Mouse (Mus musculus) lung, postnatal 0 days (tissue): Measurements from ENCODE around the gene 4933428M09Rik. TPM values are rescaled to one million over a fixed set of nuclear protein-coding genes. Genes with fewer than 3 reads are reported as not detected.
"Not testable (repeated sequence)": the region's sequence is repeated elsewhere in the genome, so short reads cannot be mapped to it uniquely, and the experiment has no call there.

ENCODE experiments used
- ATAC-seq: fragments of 200-750 bp; cut with Nextera tagmentation; 2 replicates; pipeline ENCODE4 v1.8.0; 2017; ENCODE audit warnings: moderate library complexity
- DNase-seq: peaks from one replicate; pipeline ENCODE4 v3.0.0-alpha.2; 2016; ENCODE audit warnings: low spot score
- H3K27ac ChIP-seq: fragments of 300-500 bp; sonication (generic); 2 replicates; pipeline ENCODE4 v1.5.1; 2014; ENCODE audit warnings: antibody characterized with exemption, mild to moderate bottlenecking, low read length, mixed read lengths
- H3K27me3 ChIP-seq: fragments of 300-500 bp; sonication (generic); replicated peaks from 2 replicates; pipeline ENCODE4 v1.6.1; 2014; ENCODE audit warnings: low read length, mixed read lengths; ENCODE audit not compliant: insufficient read depth
- H3K36me3 ChIP-seq: fragments of 300-500 bp; sonication (generic); 2 replicates; pipeline ENCODE4 v1.6.1; 2014; ENCODE audit warnings: low read length, mixed read lengths; ENCODE audit not compliant: insufficient read depth
- H3K4me1 ChIP-seq: fragments of 300-500 bp; sonication (generic); 2 replicates; pipeline ENCODE4 v1.6.1; 2014; ENCODE audit warnings: antibody characterized with exemption, low read depth, low read length, mixed read lengths; ENCODE audit not compliant: insufficient read depth
- H3K4me2 ChIP-seq: fragments of 300-500 bp; sonication (generic); replicated peaks from 2 replicates; pipeline ENCODE4 v1.6.1; 2014; ENCODE audit warnings: low read depth, mild to moderate bottlenecking, low read length, moderate library complexity, mixed read lengths
- H3K4me3 ChIP-seq: fragments of 300-500 bp; sonication (generic); 2 replicates; pipeline ENCODE4 v1.5.1; 2014; ENCODE audit warnings: low read depth, low read length
- H3K9ac ChIP-seq: fragments of 300-500 bp; sonication (generic); replicated peaks from 2 replicates; pipeline ENCODE4 v1.6.1; 2014; ENCODE audit warnings: low read depth, mild to moderate bottlenecking
- H3K9me3 ChIP-seq: fragments of 300-500 bp; sonication (generic); 2 replicates; pipeline ENCODE4 v1.6.1; 2016; ENCODE audit warnings: low read length, mixed read lengths
- CTCF ChIP-seq: IDR thresholded peaks from 2 replicates; pipeline ENCODE4 v1.5.1; 2016; ENCODE audit warnings: antibody characterized with exemption, mild to moderate bottlenecking
- EP300 ChIP-seq: IDR thresholded peaks from 2 replicates; pipeline ENCODE4 v1.6.1; 2016; ENCODE audit warnings: antibody characterized with exemption, mild to moderate bottlenecking, control low read depth
- WGBS: fragments of 180-500 bp; shearing (Covaris S2); extraction: QIAGEN DNeasy Blood & Tissue Kit; methylation state at CpG from one replicate; pipeline ENCODE4 v1.1.7; 2014; 5-methylcytosine and 5-hydroxymethylcytosine counted together
- polyA plus RNA-seq: library from polyadenylated mRNA; unstranded; fragments of >200 nt; fragmentation: Nextera tagmentation; extraction: Ambion mirVana; gene quantifications from 2 replicates; pipeline ENCODE4 v1.2.1, GENCODE M21; 2015

4933428M09Rik gene
- 0.13 TPM in 1 of 2 replicates, not detected in the other for polyA plus RNA-seq

- DNase-seq (no peak), ATAC-seq (no peak)
- no peaks in the 10 kb centered on the region for H3K36me3 ChIP-seq
- no peak for TF ChIP-seq EP300
- TF ChIP-seq CTCF = no peak
- 89% methylated on average over 8 of the region's 8 CpGs for WGBS
- no peak within 1 kb of the TSS for H3K4me3 ChIP-seq
- no peak within 1 kb of the TSS for H3K4me2 ChIP-seq
- H3K27me3 ChIP-seq = no peaks in the 10 kb centered on the region
- H3K9me3 ChIP-seq = no peaks in the 10 kb centered on the region
- no peaks in the 10 kb centered on the region for H3K4me1 ChIP-seq
- H3K9ac ChIP-seq = no peak within 1 kb of the TSS
- no peak within 1 kb of the TSS for H3K27ac ChIP-seq
Observed at GRCm38 (mm10) chrX:139178928-139179327, at the start of gene 4933428M09Rik. 4933428M09Rik (plus strand) TSS chrX:139179228.

- DNase-seq = peak; percentile 70
- H3K36me3 ChIP-seq = no peaks in the 10 kb centered on the region
- H3K27me3 ChIP-seq = no peaks in the 10 kb centered on the region
- WGBS = 55% methylated on average over 4 of the region's 4 CpGs
- ATAC-seq = peak; percentile 71
- no peaks in the 10 kb centered on the region for H3K9me3 ChIP-seq
- H3K9ac ChIP-seq = no peak overlapping the region
- no peaks in the 10 kb centered on the region for H3K4me1 ChIP-seq
- TF ChIP-seq EP300 (0 out of 2 replicates have a peak, but pooled peaks have one; percentile 18), CTCF (no peak)
- H3K27ac ChIP-seq = no peak overlapping the region
- no peak overlapping the region for H3K4me2 ChIP-seq
- no peak overlapping the region for H3K4me3 ChIP-seq
Observed at GRCm38 (mm10) chrX:139134031-139134430, 45.0 kb upstream of the 4933428M09Rik start.

- H3K27me3 ChIP-seq, H3K4me3 ChIP-seq, H3K9ac ChIP-seq, H3K36me3 ChIP-seq, DNase-seq, ATAC-seq, H3K9me3 ChIP-seq, H3K4me1 ChIP-seq, H3K4me2 ChIP-seq, H3K27ac ChIP-seq: not testable (repeated sequence)
- 92% methylated on average over 3 of the region's 3 CpGs for WGBS
- TF ChIP-seq CTCF = peak; percentile 39
Observed at GRCm38 (mm10) chrX:139191506-139191905, 12.5 kb downstream of the 4933428M09Rik start.

- Histone ChIP-seq H3K27ac (no peak overlapping the region), H3K4me3 (no peak overlapping the region), H3K27me3 (no peaks in the 10 kb centered on the region), H3K4me2 (no peak overlapping the region), H3K4me1 (no peaks in the 10 kb centered on the region), H3K9me3 (no peaks in the 10 kb centered on the region), H3K36me3 (no peaks in the 10 kb centered on the region), H3K9ac (no peak overlapping the region)
- DNase-seq = peak; percentile 13
- TF ChIP-seq EP300 (no peak), CTCF (no peak)
- peak; percentile 32; the same call in 1 of the 2 replicates for ATAC-seq
- 16% methylated on average over 1 of the region's 1 CpGs for WGBS
Observed at GRCm38 (mm10) chrX:139194572-139195279, 15.7 kb downstream of the 4933428M09Rik start.

GRCm38 (mm10) chrX:139209191-139209828, 30.3 kb downstream of the 4933428M09Rik start:
- peak; percentile 37; the same call in 1 of the 2 replicates for ATAC-seq

DNA sequence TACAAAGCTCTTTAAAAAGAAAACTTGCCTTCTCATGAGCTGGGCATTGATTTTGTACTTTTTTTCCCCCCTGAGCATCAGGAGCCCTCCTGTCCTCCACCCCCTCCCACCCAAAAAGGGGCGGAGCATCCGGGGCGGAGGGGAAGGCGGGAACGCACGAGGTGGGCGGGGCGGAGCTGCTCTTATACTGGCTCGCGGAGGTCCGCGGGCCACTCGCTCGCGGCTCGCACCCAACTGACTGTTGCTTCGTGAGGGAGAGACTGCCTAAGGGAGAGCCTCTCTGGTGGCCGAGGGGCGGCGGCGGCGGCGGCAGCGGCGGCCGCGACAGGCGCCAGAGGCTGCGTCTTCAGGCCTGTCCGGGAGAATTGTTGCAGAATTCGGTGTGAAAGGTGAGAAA, 30.8 kb downstream of the 4933428M09Rik start, which contains the start of gene Mum1l1:
Gene Mum1l1, plus strand, starts transcription at position 214 of the 397 bp plus-strand sequence.
- no peak within 1 kb of the TSS; the same call in 1 of the 2 replicates for H3K27ac ChIP-seq
- H3K4me1 ChIP-seq = no peaks in the 10 kb centered on the region
- H3K9me3 ChIP-seq = no peaks in the 10 kb centered on the region
- peak within 1 kb of the TSS; percentile 41 for H3K4me3 ChIP-seq
- WGBS = 15% methylated on average over 14 of the region's 31 CpGs
- ATAC-seq (peak; percentile 97), DNase-seq (peak; percentile 75)
- no peaks in the 10 kb centered on the region for H3K27me3 ChIP-seq
- no peaks in the 10 kb centered on the region for H3K36me3 ChIP-seq
- TF ChIP-seq CTCF (no peak), EP300 (no peak)
- H3K4me2 ChIP-seq = peak within 1 kb of the TSS; percentile 50
- H3K9ac ChIP-seq = no peak within 1 kb of the TSS

More at GRCm38 (mm10) chrX:139209191-139209828, 30.3 kb downstream of the 4933428M09Rik start:
- 70% methylated on average over 4 of the region's 4 CpGs for WGBS
- peak overlapping the region; percentile 50; the same call in 1 of the 2 replicates for H3K4me2 ChIP-seq
- not testable (repeated sequence) for H3K27me3 ChIP-seq, H3K36me3 ChIP-seq, H3K9me3 ChIP-seq, H3K4me3 ChIP-seq, H3K4me1 ChIP-seq, DNase-seq, H3K9ac ChIP-seq, H3K27ac ChIP-seq
